Mouse (Mus musculus) heart, adult 18-20 months (tissue): ENCODE measurements around the gene Zfp868. TPM values are rescaled to one million over a fixed set of nuclear protein-coding genes. Genes with fewer than 3 reads are reported as not detected.
A peak's percentile ranks its signal among the peaks of the same experiment; 100 is the strongest.
"Not testable (repeated sequence)": the region's sequence is repeated elsewhere in the genome, so short reads cannot be mapped to it uniquely, and the experiment has no call there.

Experiments used
- DNase-seq, 2 experiments: peaks; one replicate each; pipeline ENCODE4 v3.0.0; 2021 to 2022; ENCODE audit warnings: mixed read lengths in 1 of 2
- long read RNA-seq, 2 experiments: library from polyadenylated mRNA; stranded (forward); transcript quantifications; one replicate each; pipeline ENCODE4 v2.0.0; 2021
- total RNA-seq, 2 experiments: library from RNA; stranded (reverse); gene quantifications; 2 replicates each; pipeline ENCODE4 v1.2.3; 2021

The Zfp868 gene
- total RNA-seq: 1 to 10 TPM; 6.2 to 7.0 TPM
- long read RNA-seq, experiment 1, transcript Zfp868-202 (5 exons, 2,259 nt): major isoform, 7 of 9 reads
- long read RNA-seq, experiment 1, partial matches to known transcripts: 0 of 9 reads
- long read RNA-seq, experiment 1, other reads (novel, unspliced or antisense): 2 of 9 reads
- long read RNA-seq, experiment 2, partial matches to known transcripts: 0 of 2 reads
- long read RNA-seq, experiment 2, other reads (novel, unspliced or antisense): 2 of 2 reads

DNA sequence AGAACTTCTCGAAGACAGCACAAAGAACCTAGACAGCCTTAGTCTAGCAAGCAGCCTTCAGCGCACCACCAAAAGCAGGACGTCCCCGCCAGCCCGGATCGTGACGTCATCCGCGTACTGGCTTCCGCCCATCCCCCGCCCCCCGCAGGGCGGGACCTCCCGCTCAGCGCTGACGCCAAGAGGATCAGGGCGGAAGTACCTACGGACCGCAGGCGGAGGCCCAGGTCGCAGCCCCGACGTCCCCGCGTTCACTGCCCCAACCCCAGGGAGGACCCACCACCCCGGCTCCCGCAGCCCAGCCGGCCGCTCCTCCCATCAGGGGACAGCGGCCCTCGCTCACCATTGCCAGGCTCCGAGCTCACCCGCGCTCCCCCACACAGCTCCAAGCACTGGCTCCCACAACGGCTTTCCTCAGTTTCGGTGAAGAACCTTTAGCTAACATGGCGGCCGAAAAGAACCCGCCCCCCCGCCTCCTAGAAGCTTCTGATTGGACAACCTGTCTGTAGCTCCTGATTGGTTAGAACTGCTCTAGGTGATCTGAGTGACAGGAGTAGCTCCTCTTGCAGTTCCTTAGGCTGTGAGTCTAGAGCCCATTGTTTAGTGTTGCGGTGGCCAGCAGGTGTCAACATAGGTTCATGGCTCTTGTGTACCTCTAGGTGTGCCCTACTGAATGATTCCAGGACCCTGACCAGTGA is at the start of gene Zfp868:
Gene Zfp868, minus strand, starts transcription at position 454 of the 695 bp plus-strand sequence.
- DNase-seq: peak; percentile 99

DNA sequence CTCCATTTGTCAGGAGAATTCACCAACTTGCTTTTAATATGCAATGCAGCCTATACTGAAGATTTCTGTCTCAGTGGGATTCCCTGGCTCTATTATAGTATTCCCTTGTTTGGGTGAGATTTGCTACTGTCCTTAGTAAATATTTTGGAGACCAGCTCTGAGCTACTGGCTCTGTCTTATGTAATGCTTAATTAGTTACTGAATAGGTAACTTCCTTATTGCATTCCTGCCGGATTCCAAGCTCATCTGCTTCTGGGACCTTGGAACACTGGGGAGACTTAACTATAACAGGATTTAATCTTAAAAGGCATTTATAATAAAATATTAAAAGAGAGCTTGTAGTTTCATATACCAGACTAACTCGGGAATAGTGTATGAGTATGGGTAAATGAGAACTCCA is 39.7 kb upstream of the Zfp868 start:
- not testable (repeated sequence) for DNase-seq

DNA sequence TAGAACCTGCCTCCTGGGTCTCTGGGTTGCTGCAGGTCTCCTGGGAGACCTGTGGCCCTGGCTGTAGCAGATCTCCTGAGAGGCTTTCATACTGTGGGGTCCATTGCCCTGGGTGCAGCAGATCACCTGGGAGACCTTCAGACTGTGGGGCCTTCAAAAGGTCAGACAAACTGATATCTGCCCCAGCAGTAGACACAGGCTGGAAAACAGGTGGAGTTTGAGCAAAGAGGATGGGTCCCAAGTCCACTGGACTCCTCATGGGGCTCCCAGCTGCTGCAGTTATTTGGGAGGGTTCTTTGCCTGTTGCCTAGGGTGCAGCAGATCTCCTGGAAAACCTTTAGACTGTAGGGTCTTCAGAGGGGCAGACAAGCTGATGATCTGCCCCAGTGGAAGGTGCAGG is 35.9 kb upstream of the Zfp868 start:
- no peak for DNase-seq

DNA sequence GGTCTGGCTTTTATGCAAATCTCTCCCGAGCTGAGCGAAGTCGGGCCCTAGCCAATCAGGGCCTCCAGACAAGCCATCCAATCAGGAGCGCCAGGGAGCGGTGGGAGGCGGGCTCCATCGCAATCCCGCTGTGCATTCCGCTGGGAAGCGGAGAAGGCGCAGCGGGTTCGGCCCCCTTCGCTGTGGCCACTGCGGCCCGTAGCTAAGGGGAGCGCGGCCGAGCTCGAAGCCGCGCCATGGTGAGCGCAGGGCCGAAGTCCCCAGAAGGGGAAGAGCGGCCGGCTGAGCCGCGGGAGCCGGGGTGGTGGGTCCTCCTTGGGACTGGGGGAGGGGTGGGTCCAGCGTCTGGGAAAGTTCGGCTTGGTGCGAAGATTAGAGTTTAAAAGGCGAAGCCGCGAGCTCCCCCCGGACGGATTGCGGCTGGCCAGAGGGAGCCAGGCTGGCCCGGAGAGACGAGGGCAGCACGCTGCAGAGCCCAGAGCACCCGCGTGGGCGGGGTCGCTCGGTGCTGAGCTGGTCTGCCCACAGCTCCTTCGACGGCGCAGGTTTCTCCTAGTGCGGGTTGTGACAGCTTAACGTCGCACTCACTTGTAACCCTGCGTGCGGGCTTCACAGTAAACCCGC is 29.1 kb upstream of the Zfp868 start, which contains the start of gene Zfp964:
Gene Zfp964, plus strand, starts transcription at position 122 of the 624 bp plus-strand sequence.
- DNase-seq: peak; percentile 95 to 96

DNA sequence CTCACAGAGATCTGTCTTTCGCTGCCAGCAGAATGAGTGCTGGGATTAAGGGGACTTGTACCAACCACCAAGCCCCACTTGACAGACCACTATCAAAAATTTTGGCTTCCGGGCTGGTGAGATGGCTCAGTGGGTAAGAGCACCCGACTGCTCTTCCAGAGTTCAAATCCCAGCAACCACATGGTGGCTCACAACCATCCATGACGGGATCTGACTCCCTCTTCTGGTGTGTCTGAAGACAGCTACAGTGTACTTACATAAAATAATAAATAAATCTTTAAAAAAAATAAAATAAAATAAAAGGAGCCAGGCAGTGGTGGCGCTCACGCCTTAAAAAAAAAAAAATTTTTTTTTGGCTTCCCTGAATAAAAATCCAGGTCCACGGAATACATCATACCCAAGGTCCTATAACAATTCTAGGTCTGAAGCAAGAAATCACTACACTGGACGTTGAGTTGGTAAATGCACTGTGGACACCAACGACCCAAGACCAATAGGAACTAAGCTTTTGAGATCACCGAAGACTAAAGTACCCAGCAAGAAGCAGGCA is 28.5 kb upstream of the Zfp868 start:
- no peak for DNase-seq

DNA sequence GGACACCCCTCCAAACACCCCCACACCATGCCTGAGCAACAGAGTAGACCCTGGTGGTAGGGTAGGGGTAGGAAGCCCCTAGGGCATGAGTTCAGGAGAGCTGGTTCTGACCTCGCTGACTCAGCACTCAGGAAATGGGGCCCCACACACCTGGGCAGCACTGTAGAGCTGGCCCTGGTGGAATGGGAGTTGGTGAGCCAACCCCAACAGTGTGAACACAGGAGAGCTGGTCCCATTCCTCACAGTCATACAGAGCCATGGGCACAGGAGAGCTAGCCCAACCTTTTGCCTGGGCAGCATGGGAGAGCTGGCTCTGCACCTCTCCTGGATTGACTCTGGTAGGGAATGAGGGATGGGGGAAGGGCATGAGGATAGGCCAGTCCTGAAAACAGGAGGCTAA is 7.3 kb downstream of the Zfp868 start:
- no peak for DNase-seq

DNA sequence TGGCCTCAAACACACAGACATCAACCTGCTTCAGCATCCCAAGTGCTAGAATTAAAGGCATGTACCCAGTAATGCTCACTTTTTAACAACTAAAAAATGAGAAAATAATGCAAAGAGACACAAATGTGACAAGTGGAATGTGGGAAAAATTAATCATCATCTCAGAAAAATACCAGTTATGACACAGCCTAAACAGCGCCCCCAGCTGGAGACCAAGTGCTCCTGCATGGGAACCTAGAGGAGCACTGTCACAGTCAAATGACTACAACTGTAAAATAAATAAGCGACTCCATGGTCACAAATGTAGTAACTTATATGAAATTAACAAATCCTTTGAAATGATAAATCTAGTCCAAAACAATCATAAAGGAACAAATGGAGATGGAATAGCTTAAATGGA is 10.7 kb downstream of the Zfp868 start:
- no peak for DNase-seq

DNA sequence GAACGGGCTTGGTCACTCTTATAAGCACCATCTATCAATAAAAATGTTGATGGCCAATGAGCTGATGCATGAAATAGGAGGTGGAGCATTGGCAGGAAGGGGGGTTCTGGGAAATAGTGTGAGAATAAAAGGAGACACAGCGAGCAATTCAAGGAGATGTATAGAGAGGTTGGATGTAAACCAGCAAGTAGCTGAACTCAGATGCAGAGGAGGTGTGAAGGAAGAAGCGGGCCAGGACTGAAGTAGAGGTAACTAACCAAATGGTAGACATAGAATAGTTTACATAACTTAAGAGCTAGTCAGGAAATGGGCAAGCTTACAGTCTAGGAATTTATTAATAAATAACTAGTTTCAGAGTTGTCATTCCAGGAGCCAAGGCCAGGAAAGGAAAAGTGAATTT is 27.8 kb downstream of the Zfp868 start:
- not testable (repeated sequence) for DNase-seq

DNA sequence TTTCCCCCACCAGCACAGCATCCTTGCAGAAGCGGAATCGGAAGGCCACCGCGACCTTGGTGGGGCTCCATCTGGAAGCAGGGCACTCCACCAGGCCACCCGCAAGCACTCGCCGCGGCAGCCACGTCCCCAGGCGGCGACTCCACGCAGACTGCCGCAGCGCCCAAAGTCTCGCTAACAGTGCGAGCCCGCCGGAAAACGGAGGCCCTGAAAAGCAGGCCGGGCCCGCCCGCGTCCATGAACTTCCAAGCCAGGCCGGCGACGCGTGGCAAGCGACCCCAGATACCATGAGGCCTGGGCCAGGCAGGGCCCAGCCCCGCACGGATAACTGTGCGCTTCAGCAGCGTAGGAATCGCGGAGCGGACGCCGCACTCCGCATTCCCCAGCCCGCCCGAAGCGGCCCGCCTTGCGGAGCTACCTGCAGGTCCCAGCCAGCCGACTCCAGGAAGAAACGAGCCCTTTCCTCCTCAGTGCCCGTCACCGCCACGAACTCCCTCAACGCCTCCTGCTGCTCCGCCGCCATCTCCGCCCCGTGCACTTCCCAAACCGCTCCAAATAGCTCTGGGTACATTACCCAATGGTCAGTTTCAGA is 40.6 kb downstream of the Zfp868 start:
- DNase-seq: peak; percentile 16 to 47

DNA sequence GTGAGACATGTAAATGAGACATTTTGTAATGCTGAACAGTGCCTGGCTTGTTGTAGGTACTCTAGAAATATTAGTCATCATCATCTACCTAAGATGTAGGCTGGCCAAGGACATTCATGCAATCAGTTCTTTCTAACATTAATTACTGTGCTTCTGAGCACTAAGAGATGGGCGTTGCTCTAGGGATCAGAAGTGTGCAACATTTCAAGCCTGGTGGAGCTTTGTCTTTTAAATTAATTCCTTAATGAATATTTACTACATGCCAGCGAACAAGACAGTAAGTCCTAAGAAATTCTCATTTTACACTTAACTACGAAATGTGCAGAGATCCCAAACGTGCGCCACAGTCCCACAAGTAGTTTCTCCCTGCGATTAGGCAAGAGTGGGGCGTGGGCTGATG is 41.1 kb downstream of the Zfp868 start:
- peak in 1 of 2 experiments; percentile 21 for DNase-seq

Other genes starting within 250 kb of the Zfp868 start
- gene Gm9495, start 172.0 kb downstream of the Zfp868 start, total RNA-seq: under 1 TPM in 1 of 2 experiments, not detected in 1; 0.18 TPM
- gene Gm7697, start 102.6 kb downstream of the Zfp868 start, total RNA-seq: not detected
- gene Zfp964, start 28.9 kb upstream of the Zfp868 start, total RNA-seq: 1 to 10 TPM; 1.2 to 1.4 TPM
- 10 to 100 TPM; 13.3 to 16.4 TPM for gene Zfp869, start 85.2 kb upstream of the Zfp868 start, total RNA-seq
- gene Zfp963, start 124.4 kb upstream of the Zfp868 start, total RNA-seq: 1 to 10 TPM; 2.9 to 3.0 TPM
- gene Gm20422, start 149.3 kb upstream of the Zfp868 start, total RNA-seq: 1 to 10 TPM; 1.7 to 4.0 TPM
- gene Atp13a1, start 165.6 kb upstream of the Zfp868 start, total RNA-seq: 10 to 100 TPM; 12.5 to 12.9 TPM
- gene Zfp866, start 165.6 kb upstream of the Zfp868 start, total RNA-seq: 10 to 100 TPM; 15.1 to 17.6 TPM
- 1 to 10 TPM; 4.2 to 7.4 TPM for gene Gmip, start 183.1 kb upstream of the Zfp868 start, total RNA-seq
- gene Lpar2, start 196.9 kb upstream of the Zfp868 start, total RNA-seq: under 1 TPM; 0.12 to 0.33 TPM
- not detected for gene Pbx4, start 206.9 kb upstream of the Zfp868 start, total RNA-seq